ENCODE assay signal across 15 mouse cellular contexts in the genomic region with DNA sequence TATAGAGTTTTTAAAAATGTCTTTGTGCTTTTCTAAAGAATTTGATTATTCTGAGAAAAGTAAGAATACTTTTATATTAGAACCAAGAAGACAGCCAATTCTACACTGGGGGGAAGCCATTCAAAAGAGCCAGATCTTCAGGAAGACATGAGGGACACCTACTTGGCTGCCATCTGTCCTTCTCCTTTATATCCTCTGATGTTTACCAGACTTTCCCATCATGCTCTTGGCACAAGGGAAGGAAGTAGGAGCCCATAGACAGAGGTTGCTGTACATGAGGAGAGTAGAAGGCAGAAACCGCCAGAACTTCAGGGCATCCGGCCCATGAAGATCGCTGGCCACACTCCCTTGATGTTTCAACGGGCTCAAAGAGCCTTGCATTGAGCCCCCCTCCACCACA.
"Had no signal": no experiment of that assay in that cellular context is flagged by ENCODE, and none has a peak within 500 bp of the region (broad histone marks: within the 10 kb centered on the region; RNA-seq: fewer than 3 reads in every experiment).

No protein-coding gene starts in this region.

- H3K9me3 ChIP-seq: neural tube, embryonic 15.5 days; stomach, embryonic 15.5 days had no signal

- H3K27ac ChIP-seq: neural tube, embryonic 15.5 days; stomach, embryonic 15.5 days; stomach, postnatal 0 days had no signal

- H3K27me3 ChIP-seq: neural tube, embryonic 15.5 days; stomach, embryonic 15.5 days had no signal

- H3K36me3 ChIP-seq: neural tube, embryonic 15.5 days; stomach, embryonic 15.5 days had no signal

- H3K4me3 ChIP-seq: neural tube, embryonic 15.5 days; stomach, embryonic 15.5 days had no signal

- DNase-seq: retina, postnatal 1 day; right cerebral cortex, adult 18-20 months; right cerebral cortex, postnatal 14 days; right cerebral cortex, postnatal 25 days; right cerebral cortex, postnatal 4 days; spleen, adult 18-20 months; thymus, adult 18-20 months; thymus, adult 2 months; thymus, postnatal 14 days; thymus, postnatal 25 days; thymus, postnatal 36 days; thymus, postnatal 4 days had no signal

- H3K4me1 ChIP-seq: stomach, embryonic 15.5 days had no signal
